Mouse (Mus musculus): ENCODE measurements at regions not wholly inside any gene's neighbourhood (a gene's known extent, or its start where the extent isn't known, plus 50 kb on each side); places are given as distances from the start of the nearest gene placed in this dataset.

DNA sequence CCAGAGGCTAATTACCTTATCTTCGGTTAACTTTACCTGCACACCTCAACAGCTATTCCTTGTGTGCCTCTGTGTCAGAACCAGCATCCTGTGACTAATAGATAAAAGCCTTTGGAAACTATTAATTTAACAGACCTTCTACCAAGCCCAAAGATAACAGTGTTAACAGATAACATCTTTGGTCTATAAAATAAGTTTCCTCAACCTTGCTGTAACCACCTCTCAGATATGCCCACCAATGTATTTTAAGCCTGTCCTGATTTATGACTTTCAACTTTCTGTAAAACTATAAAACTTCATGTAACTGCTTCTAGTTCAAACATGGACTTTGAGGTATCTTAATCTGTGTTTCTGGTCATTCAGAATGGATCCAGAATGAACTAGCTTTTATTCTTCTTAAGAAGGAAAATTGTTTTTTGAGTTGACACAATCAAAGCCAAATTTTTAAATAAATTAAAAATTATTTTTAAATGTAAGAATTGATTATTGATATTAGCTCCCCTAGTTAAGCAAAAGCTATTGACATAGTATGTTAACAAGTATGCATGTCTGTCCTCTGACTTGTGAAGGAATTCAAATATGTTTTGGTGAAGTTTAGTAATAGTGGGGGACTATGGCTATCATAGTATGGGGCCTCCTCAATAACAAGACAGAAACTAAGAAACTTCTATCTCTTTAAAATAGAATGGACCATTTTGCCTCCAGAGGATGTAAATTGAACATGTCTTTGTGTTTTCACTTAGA lies 238.7 kb upstream of the Marcks start:
- in situ Hi-C loops (cut with MboI): no loop called here

DNA sequence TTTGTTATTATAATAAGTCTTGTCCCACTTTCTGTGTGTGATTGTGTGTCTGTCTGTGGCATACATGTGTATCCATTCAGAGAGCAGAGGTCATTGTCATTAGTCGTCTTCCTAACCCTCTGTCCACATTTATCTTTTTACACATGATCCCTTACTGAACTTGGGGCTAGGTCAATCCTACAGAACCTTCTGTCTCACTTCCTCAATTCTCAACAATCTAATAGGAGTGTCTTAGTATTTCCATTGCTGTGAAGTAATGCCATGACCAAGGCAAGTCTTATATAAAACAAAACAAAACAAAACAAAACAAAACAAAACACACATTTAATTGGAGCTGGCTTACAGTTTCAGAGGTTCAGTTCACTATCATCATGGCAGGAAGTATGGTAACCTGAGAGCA lies 237.5 kb upstream of the Marcks start:
- in situ Hi-C loops (cut with MboI): no loop called here

DNA sequence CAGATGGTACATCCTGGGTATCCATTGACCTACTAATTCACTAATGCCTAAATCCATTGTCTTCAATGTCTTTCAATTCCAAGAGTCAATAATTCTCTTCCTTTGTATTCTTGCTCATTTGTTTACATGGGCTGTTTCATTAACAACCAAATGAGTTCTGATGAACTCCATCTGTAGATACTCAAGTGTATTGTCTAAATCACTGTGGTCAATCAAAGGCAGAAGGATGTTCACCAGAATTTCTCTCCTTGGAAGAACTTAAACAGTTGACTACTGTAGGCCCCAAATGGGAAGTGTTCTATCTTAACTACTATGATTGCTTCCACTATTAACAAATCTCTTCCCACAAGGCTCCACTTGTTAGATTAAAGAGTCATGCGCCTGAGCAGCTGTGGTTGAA lies 236.9 kb upstream of the Marcks start:
- in situ Hi-C loops (cut with MboI): no loop called here

DNA sequence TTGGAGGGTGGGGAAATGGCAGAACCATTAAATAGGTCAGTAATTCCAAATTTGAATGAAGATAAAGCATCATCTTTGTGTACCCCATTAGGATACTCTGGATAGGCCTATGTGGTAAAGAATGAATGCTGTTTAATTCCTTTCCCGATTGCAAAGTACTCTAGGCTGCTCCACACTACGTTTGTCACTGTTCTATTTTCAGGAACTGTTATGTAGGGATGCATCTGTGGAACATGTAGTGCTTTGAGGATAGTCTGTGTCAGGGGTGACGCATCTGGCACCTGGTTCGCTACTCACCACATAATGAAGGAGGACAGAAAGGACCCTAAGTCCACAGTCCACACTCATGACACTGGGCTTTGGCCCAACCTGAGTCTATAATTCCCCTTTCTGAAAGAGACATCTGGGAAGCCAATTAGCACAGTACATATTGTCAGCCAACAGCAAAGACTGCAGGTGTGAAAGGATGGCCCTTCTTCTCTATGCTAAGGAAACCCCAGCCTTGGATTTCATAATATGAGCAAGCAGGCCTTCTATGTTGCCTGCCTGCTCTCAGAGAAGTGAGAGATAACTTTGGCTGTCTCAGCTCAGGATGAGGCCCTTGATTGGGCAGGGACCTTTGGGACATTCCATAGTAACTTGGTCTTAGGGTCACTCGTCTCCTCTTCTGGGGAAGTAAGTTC lies 230.4 kb upstream of the Marcks start:
- in situ Hi-C loops (cut with MboI): no loop called here

DNA sequence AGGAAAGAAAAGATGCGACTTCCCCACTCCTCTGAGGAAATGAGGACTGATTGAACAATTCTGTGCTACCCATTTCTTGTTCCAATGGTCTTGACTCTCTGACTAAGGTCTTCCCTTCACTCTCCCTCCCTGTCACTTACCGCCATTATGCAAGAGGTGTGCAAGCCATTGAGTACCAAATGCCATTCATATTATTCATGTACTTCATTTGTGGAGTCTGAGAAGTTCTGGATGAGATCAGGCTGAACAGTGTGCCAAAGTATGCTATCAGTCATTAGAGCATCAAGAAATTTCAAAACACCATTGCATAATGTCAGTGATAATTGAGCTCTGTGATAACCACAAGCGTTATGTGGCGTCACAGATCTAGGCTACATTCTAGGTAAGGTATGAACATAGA lies 229.1 kb upstream of the Marcks start:
- in situ Hi-C loops (cut with MboI): no loop called here

DNA sequence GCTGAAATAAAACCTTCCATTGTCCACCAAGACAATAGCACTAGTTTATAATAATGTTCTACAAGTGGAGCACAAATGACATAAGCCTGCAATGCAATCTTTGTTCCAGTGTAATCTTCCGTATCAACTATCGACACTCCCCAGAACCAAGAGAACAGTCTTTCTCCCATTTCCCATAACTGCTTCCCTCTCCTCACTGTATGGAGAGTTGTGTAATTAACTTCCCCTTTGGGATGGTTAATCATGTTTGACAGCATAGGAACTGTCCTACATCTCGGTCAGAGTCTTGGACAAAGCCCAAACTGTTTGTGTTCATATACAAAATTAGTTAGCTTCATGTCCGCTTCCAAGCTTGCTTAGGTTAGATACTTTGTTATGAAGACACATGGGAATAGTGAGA lies 225.8 kb upstream of the Marcks start:
- in situ Hi-C loops (cut with MboI): no loop called here

DNA sequence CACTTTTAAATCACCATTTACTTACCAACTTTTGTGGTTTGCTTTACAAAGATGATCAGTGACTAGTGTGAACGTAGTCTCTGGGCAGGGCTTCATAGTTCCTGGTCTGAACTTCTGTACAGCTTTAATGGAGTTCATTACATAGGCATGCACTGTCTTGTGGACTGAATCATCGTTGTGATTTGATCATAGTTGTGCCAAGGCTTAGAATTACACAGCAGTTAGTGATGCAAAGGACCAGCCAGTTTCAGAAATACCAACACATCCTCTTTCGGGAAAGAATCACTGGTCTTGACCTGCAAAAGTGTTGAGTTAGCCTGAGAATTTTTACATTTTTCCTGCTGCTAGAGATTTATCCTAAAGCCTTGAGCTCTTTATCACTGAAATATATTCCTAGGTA lies 222.3 kb upstream of the Marcks start:
- in situ Hi-C loops (cut with MboI): no loop called here

DNA sequence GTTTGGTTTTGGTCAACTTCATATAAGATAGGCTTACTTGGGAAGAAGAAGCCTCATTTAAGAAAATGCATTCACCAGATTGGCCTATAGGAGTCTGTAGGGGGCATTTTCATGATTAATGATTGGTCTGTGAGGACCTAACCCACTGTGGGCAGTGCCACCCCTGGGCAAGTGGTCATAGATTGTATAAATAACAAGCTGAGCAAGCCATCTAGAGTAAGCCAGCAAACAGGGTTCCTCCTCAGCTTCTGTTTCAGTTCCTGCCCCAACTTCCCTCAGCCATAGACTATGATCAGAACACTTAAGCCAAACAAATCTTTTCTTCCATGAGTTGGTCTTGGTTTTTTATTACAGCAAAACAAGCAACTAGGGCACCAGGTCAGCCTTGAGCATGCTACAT lies 220.2 kb upstream of the Marcks start:
- in situ Hi-C loops (cut with MboI): no loop called here

DNA sequence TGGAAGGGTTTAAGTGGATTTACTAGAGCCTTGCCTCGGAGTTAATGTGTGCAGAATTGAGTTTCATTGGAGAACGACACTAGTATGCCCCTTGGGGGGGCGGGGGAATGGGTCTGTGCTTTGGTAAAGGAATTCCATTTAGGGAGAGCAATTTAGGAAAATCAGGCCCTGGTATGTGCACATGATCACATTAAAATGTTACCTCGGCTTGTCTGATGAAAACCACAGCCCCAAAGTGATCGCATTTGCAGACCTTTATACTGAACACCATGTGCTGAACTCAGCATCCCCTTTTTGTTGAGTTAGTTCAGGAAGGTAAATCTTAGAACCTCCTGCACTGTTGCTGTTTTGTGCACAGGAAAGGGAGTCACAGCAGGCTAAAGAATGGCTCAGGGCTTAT lies 219.6 kb upstream of the Marcks start:
- in situ Hi-C loops (cut with MboI): no loop called here

DNA sequence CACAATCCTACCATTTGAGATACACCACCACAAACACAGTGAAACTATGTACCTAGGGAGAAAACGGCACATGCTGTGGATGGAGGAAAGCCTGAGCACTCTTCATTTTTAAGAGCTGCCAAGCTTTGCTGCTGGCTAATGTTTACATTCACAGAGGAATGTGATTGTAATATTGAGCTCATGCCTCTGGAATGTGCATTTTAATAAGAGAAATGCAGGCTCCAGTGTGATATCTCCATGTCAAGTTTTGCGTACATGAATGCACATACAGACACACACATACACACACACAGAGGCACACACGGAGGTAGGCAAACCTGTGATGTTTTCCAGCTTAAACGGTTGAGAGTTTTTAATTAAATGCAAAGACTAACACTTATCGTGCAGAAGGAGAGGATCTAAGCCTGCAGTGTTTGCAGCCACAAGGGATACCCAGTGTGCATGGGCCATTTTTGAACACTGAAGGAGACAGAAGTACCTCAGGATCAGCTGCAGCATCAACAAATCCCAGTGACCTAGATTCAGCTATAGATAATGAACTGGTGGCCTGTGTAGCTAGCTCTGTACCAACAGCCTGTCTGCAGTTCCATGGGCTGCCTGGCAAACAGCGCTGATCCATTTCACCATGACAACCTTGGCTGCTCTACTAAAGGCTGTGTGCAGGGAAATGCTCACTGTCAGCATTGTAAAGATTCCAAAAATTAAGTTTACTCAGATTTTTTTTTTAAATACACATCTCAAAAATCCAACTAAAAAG lies 218.8 kb upstream of the Marcks start:
- in situ Hi-C loops (cut with MboI): no loop called here

DNA sequence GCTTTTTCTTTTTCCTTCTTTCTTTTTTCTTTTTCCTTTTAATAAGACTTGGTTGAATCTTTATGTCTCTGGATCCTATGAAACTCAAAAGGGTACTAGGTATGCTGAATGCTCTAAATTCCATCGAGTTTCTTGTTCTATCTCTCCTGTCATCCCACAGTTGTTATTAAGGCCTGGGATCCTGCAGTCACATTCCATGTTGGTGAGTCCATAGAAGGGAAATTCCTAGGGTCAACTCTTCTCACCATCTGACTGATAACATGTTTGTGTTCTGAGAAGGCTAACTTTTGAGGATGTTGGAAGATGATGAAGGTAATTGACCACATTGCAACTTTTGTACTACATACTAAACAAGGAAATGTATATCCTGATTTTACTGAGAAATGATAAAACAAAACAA lies 210.5 kb upstream of the Marcks start:
- in situ Hi-C loops (cut with MboI): no loop called here

DNA sequence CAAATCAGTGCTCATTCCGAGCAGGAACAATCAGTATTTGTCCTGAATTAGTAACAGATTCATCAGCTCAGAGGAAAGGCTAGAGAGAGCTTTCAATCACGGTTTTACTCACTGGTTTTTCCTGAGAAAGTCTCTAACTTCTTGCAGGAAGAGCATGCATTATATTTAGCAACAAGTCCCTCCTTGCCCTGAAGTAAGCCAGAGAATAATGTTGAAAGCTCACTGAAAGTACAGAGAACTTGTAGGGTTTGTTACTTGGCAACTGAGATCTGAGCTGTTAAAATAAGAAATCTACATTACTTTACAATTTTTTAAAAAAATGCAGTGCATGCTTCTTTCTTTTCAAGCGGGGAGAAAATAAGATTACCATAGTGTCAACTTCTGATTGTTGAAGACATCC lies 209.7 kb upstream of the Marcks start:
- in situ Hi-C loops (cut with MboI): no loop called here

DNA sequence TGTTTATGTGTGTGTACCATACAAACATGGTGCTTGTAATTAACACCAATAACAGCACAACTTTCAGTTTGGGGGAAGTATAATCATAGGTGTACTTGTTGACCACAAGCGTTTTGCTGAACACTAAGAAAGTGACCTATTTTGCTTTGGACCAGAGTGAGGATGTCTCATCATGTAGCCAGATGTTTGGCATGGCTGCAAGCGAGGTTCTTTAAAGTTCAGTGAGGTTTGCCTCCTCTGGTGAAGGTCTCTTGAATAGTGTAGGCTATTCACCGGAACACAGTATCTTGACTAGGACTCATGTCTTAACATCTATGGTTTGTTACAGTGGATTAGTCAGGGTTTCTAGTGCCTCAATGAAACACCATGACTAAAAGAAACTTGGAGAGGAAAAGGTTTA lies 208.9 kb upstream of the Marcks start:
- in situ Hi-C loops (cut with MboI): no loop called here

DNA sequence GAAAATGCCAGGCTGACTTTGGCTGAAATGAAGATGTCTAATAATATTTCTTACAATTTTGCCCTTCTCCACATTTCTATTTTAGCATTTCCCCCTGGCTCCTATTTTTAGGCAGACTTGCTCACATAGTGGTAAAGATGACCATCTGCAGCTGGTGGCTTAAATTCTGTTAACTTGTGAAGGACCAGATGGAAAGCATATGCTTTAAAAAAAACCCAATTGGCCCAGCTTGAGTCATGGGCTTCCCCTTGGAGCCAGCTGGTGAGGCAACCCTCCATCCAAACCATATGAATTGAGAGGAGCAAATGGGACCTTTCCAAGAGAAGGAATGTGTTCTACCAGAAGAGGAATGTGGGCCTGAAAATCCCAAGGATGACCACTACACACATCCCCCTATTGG lies 204.0 kb upstream of the Marcks start:
- in situ Hi-C loops (cut with MboI): no loop called here

DNA sequence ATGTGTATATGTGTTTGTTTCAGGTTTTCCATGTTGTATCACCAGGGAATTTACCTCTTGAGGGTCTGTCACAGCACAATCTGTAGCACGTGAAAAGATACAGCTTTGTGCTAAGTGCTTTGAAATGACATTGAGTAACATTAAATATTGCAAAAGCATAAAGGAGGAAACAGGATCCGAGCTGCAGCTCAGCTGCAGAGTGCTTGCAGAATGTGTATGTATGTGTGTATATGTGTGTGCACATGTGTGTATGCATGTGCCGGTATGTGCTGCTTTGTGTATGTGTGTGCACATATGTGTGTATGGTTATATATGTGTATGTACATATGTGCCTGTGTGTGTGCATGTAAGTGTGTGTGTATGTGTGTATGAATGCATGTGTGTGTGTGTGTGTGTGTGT lies 200.9 kb upstream of the Marcks start:
- in situ Hi-C loops (cut with MboI): no loop called here

DNA sequence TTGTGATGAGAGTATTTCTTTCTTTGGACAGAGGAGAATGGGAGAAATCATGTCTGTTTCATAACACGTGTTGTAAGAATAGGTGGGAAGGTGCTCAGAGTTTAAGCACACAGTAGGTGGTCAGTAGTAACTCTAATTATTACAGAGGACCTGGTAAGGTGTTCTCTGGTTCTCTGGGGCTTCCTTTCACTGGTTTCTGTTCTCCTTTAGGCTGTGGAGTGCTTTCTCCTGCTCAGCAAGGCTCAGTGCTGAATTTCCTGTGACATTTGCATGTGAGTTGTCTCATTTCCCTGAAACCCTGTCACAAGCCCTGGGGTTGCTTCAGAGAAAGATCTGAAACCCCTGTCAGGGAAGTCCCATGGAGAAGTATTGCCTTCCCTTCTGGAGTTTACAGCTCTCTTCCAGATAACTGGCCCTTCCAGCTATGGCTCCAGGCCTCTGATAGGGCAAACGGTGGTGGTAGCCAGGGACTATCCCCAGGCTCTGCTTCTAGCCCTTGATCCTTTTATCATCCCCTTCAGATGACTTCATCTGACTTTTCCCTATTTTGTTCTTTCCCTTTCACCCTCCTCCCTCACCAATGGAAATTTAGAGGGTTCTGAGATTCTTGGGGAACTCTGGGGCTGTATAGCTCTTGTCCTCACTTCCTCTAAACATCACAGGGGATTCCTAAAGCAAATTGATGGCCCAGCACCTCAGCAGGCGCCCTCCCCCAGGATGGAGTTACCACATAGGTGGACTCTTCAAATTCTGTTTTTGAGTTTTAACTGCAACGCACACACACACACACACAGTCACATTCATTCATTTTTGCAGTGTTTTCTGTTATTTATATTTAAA lies 199.6 kb upstream of the Marcks start:
- in situ Hi-C loops (cut with MboI): no loop called here

DNA sequence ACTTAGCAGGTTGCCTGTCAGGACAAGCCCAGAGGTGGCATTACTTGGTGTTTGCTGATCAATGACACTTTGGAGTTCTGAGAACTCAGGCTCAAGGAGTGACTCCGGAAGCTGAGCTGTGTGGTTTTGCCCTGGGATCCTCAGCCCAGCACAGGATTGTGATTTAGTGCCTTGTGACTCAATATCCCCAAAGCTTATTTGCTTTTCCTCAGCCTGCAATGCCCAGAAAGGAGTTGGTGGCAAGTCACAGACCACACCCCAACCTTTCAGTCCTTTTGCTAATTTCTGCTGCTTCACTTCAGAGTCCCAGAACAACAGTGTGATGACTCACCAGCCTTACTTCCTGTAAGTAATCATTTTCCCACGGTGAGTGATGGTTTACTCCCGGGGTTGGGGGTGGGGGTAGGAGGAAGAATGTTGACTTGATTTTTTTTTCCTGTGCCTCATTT lies 198.5 kb upstream of the Marcks start:
- in situ Hi-C loops (cut with MboI): no loop called here

DNA sequence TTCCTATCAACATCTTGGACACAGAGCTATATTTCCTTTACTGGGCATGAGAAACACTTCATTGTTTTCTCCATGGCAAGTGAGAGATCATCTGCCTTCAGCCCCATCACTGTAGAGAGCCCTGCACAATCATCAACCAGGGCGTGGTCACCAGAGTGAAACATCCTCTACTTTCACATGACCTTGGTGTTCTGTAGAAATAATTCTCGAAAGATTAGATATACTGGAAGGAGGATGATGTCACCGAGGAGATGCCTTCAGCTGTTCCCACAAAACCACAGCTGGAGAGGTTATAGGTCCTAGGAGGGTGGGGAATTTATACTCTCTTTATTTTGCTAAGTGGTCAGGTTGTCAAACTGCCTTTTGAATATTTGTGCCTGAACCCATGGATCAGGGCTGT lies 196.4 kb upstream of the Marcks start:
- in situ Hi-C loops (cut with MboI): no loop called here

DNA sequence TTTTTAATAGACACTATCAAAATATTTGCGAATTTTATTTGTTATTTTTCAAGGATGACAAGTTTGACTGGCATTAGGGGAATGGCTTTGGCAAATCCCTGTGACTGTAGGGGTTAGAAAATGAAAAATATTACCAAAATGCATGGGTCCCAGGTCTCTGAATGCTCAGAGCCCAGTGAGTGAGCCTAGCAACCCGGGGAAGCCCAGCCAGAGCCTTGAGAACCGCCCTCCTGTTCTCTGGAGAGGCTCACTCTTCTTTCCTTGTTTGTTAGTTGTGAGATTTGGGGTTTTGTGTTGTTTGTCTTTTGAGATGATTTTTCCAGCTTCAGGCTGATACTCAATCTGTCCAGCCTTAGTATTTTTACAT lies 187.4 kb upstream of the Marcks start:
- in situ Hi-C loops (cut with MboI): no loop called here

DNA sequence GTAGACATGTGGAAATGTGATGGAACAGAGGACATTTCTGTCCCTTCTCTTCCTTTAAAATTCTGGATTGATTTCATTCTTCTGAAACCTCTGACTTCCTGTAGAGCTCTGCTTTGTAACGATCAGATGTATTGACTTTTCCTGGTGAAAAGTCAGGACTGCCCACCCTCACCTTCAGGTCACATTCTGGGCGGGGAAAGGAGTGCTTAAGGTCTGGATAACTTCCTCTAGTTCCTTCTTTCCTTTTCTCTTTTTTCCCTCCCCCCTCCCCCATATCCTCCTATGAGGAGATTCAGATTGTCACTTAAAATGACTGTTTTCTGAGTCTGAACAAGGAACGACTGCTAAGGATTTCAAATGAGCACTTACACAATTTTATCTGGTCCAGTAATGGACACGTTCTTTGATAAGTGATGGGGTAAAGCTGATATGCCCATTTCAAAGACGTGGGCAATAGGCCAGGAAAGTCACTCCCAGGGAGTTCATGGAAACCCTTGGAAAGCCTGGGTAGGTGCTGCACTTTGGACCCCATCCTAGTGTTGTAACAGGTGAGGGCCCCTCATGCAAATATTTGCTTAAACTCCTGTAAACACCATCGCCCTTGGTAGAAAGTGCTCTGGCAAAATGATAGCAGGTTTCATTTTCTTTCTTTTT lies 186.9 kb upstream of the Marcks start:
- in situ Hi-C loops (cut with MboI): no loop called here

DNA sequence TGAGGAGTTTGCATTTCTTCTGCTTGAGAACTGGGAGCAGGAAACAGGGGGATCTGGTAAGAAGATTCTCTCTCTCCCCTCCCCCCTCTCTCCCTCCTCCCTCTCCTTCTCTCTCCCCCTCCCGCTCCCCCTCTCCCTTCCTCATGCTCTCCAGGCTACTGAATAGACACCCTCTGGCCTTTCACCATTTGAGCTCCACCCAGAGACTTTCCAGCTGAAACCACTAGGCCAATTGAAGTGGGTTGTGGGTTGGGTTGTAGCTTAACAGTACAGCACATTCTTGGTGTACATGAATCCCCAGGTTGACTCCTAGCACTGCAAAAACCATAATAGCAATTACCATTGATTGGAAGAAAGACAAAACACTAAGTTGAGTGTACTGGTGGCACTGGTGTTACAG lies 185.0 kb upstream of the Marcks start:
- in situ Hi-C loops (cut with MboI): no loop called here

DNA sequence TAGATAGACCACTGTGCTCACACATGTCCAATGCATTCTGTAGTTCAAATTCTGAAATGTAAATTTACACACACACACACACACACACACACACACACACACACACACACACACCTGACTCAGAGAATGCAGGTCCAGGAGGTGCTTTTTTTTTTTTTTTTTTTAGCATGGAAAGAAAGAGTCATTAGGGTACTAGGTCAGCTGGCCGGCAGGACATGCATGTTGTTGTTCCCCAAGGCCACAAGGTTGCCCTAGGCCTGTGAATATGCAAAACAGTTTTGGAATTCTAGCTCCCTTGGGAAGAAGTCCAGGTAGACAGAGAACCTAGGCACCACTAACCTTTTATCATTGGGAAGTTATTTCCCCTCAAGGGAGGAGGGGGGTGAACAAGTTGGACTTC lies 184.1 kb upstream of the Marcks start:
- in situ Hi-C loops (cut with MboI): no loop called here
